Mouse (Mus musculus): Measurements from ENCODE around the gene Olfr1294.

The Olfr1294 gene

GRCm38 (mm10) chr2:111540191-111540590 is at the start of gene Olfr1294:
Gene Olfr1294 (minus strand): TSS chr2:111540291.
- no peak for DNase-seq

DNA sequence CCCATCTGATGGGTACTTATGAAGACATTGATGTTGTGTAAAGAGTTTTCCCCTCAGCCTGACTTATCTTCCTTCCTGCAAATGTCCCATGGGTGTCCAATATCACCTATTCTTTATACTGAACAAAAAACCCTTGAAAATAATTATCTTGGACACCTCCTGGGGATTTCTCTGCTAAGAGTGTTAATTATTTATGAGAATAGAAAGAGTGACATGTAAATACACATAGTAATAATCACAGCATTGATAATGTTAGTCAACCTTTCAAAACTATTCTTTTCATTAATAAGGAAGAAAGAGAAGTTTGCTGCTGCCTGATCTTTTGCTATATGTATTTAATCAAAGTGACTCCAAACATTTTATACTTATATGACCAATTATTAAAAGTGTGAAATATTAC is 29.5 kb upstream of the Olfr1294 start, which contains the start of gene Olfr1295:
Gene Olfr1295 (minus strand): TSS at position 101 of the 400 bp plus-strand sequence.
- no peak for DNase-seq

- DNase-seq: no peak
Measured at GRCm38 (mm10) chr2:111524903-111525302, 15.2 kb downstream of the Olfr1294 start, which contains the start of gene Olfr1293-ps. Gene Olfr1293-ps (plus strand): TSS chr2:111525203.

DNA sequence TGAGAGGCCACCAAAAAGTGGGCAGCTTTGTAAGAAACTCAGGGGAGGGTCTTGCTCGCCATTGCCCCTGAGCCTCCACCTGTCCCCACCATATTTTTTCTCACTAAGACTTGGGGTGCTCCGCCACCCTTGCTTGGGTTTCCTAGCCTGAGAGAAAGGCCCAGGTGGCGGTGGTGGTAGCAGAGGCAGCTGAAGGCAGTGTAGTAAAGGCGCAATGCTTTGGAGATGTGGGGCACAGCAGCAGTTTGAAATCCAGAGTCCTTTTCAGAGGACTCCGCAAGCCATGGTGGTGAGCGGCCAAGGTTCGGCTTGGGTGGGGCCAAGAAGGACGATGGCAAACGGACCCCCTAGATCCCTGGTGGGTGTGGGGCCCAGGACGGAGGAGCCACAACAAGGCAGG is 22.6 kb downstream of the Olfr1294 start:
- no peak for DNase-seq

DNA sequence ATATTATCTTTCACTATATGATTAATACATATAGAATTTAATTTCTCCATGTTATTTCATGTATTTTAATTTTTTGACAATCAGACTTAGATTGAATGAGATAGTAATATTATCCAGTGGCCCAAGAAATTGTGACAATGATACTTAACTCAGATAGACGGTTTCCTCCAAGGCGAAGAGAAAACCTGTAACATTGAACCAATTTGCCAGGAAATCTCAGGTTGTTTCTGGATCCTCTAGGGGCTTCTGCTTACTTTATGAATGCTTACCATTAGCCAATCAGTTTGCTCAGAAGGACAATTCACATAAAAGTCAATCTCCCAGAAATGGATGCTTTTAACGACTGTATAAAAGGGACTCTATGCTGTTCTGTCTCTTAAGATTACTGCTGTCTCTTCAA is 43.2 kb downstream of the Olfr1294 start, which contains the start of gene Olfr1291-ps1:
Gene Olfr1291-ps1 (plus strand): TSS at position 301 of the 400 bp plus-strand sequence.
- DNase-seq: no peak

DNA sequence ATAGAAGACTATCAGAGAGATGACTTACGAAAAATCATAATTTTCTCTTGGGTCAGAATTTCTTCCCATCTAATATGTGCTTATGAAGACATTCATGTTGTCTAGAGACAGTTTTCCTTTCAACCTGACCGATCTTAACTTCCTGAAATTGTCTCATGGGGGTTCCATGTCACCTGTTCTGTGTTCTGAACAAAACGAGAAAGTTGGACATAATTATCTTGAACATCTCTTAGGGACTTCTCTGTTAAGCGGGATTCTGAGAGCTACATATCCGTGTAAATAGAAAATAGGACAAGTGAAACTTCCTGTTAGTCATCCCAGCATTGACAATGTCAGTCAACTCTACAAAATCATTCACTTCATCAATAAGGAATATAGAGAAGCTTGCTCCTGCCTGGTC is 46.4 kb downstream of the Olfr1294 start, which contains the start of gene Olfr1290:
Gene Olfr1290 (minus strand): TSS at position 101 of the 400 bp plus-strand sequence.
- DNase-seq: no peak
